Mouse (Mus musculus) adrenal gland, adult 8-10 months (tissue): Measurements from ENCODE around the gene Ttf2. TPM values are rescaled to one million over a fixed set of nuclear protein-coding genes. Genes with fewer than 3 reads are reported as not detected.

Source experiments
- DNase-seq: peaks from one replicate; pipeline ENCODE4 v3.0.0; 2022
- total RNA-seq, 4 experiments: library from RNA; stranded (reverse); gene quantifications; 2 replicates each; pipeline ENCODE4 v1.2.4; 2022

Gene Ttf2
- total RNA-seq: 10 to 100 TPM; 10.5 to 14.8 (median 13.8) TPM

- peak; percentile 91 for DNase-seq
Observed at GRCm38 (mm10) chr3:100969176-100969917, at the start of gene Ttf2. TSS of gene Ttf2 (minus strand) at chr3:100969663.

GRCm38 (mm10) chr3:101018494-101018893, 49.0 kb upstream of the Ttf2 start:
- DNase-seq: no peak

GRCm38 (mm10) chr3:101016050-101016449, 46.6 kb upstream of the Ttf2 start:
- no peak for DNase-seq

GRCm38 (mm10) chr3:101015254-101015653, 45.8 kb upstream of the Ttf2 start:
- no peak for DNase-seq

GRCm38 (mm10) chr3:101013536-101013935, 44.1 kb upstream of the Ttf2 start:
- DNase-seq: no peak

GRCm38 (mm10) chr3:101013005-101013404, 43.5 kb upstream of the Ttf2 start:
- no peak for DNase-seq

GRCm38 (mm10) chr3:101012597-101012996, 43.1 kb upstream of the Ttf2 start:
- DNase-seq: no peak

- DNase-seq: no peak
Observed at GRCm38 (mm10) chr3:101012131-101012571, 42.7 kb upstream of the Ttf2 start.

GRCm38 (mm10) chr3:101011203-101011600, 41.7 kb upstream of the Ttf2 start:
- DNase-seq: no peak

- no peak for DNase-seq
Observed at GRCm38 (mm10) chr3:101010589-101011202, 41.2 kb upstream of the Ttf2 start.

GRCm38 (mm10) chr3:101007112-101007782, 37.8 kb upstream of the Ttf2 start:
- no peak for DNase-seq

- DNase-seq: no peak
Observed at GRCm38 (mm10) chr3:101005392-101005791, 35.9 kb upstream of the Ttf2 start.

GRCm38 (mm10) chr3:101003575-101004356, 34.3 kb upstream of the Ttf2 start:
- no peak for DNase-seq

- no peak for DNase-seq
Observed at GRCm38 (mm10) chr3:100999732-101000131, 30.3 kb upstream of the Ttf2 start.

GRCm38 (mm10) chr3:100998904-100999340, 29.5 kb upstream of the Ttf2 start:
- peak; percentile 45 for DNase-seq

- no peak for DNase-seq
Observed at GRCm38 (mm10) chr3:100997785-100998570, 28.5 kb upstream of the Ttf2 start.

GRCm38 (mm10) chr3:100994252-100994651, 24.8 kb upstream of the Ttf2 start:
- DNase-seq: no peak

GRCm38 (mm10) chr3:100993718-100994117, 24.3 kb upstream of the Ttf2 start:
- DNase-seq: no peak

GRCm38 (mm10) chr3:100993158-100993557, 23.7 kb upstream of the Ttf2 start:
- no peak for DNase-seq

GRCm38 (mm10) chr3:100990231-100990630, 20.8 kb upstream of the Ttf2 start:
- DNase-seq: no peak

- no peak for DNase-seq
Observed at GRCm38 (mm10) chr3:100989417-100989816, 20.0 kb upstream of the Ttf2 start.

GRCm38 (mm10) chr3:100979290-100979689, 9.8 kb upstream of the Ttf2 start:
- DNase-seq: no peak
